Mouse (Mus musculus) MEL (cell line): Measurements from ENCODE around the gene Tnxb. TPM values are rescaled to one million over a fixed set of nuclear protein-coding genes. Genes with fewer than 3 reads are reported as not detected.

ENCODE experiments used
- DNase-seq: peaks from one replicate; pipeline ENCODE4 v3.0.0; 2011; ENCODE audit warnings: low read depth, low spot score
- H3K27ac ChIP-seq: 2 replicates; pipeline ENCODE4 v1.5.1; 2012; ENCODE audit warnings: low read depth, mild to moderate bottlenecking, control low read depth, low read length, moderate library complexity; ENCODE audit not compliant: control insufficient read depth
- H3K27me3 ChIP-seq, 2 experiments: fragments of 150-350 bp in 1 of 2; sonication (generic) in 1 of 2; 2 replicates each; pipeline ENCODE4 v1.6.1; 2012; ENCODE audit warnings: low read length in 2 of 2, mild to moderate bottlenecking in 2 of 2, improper control_type of control experiment in 1 of 2, moderate library complexity in 1 of 2; ENCODE audit not compliant: insufficient read depth in 2 of 2, control insufficient read depth in 1 of 2
- H3K36me3 ChIP-seq, 2 experiments: 2 replicates each; pipeline ENCODE4 v1.6.1; 2012 to 2014; ENCODE audit warnings: low read length in 2 of 2, improper control_type of control experiment in 1 of 2, inconsistent platforms in 1 of 2, mild to moderate bottlenecking in 1 of 2; ENCODE audit not compliant: insufficient read depth in 2 of 2, control insufficient read depth in 1 of 2
- H3K4me1 ChIP-seq, 2 experiments: fragments of 150-350 bp in 1 of 2; sonication (generic) in 1 of 2; 2 replicates each; pipeline ENCODE4 v1.6.1; 2012; ENCODE audit warnings: low read length in 2 of 2, improper control_type of control experiment in 1 of 2, mild to moderate bottlenecking in 1 of 2; ENCODE audit not compliant: insufficient read depth in 2 of 2, control insufficient read depth in 1 of 2
- H3K4me3 ChIP-seq, 2 experiments: fragments of 150-350 bp in 1 of 2; sonication (generic) in 1 of 2; 2 replicates each; pipeline ENCODE4 v1.5.1; 2012; ENCODE audit warnings: low read depth in 2 of 2, low read length in 2 of 2, mild to moderate bottlenecking in 2 of 2, moderate library complexity in 2 of 2, control low read depth in 1 of 2, improper control_type of control experiment in 1 of 2; ENCODE audit not compliant: control insufficient read depth in 1 of 2, insufficient read depth in 1 of 2
- H3K79me2 ChIP-seq: 2 replicates; pipeline ENCODE4 v1.6.1; 2012; ENCODE audit warnings: mild to moderate bottlenecking, low read length, moderate library complexity; ENCODE audit not compliant: control insufficient read depth, poor library complexity, insufficient read depth
- H3K9ac ChIP-seq: 2 replicates; pipeline ENCODE4 v1.6.1; 2012; ENCODE audit warnings: low read depth, mild to moderate bottlenecking, control low read depth, low read length, moderate library complexity; ENCODE audit not compliant: control insufficient read depth, poor library complexity, severe bottlenecking
- H3K9me3 ChIP-seq: fragments of 150-350 bp; sonication (generic); replicated peaks from 2 replicates; pipeline ENCODE4 v1.6.1; 2012; ENCODE audit warnings: mild to moderate bottlenecking, low read length, improper control_type of control experiment, moderate library complexity; ENCODE audit not compliant: insufficient read depth
- CHD1 ChIP-seq: IDR thresholded peaks from 2 replicates; pipeline ENCODE4 v1.6.1; 2012; ENCODE audit warnings: low read depth, mild to moderate bottlenecking, inconsistent platforms, low read length, improper control_type of control experiment
- CTCF ChIP-seq, 3 experiments: IDR thresholded peaks in 2 of 3; conservative IDR thresholded peaks in 1 of 3; 2 replicates each; pipeline ENCODE4 v1.5.1; 2011 to 2012; ENCODE audit warnings: low read length in 3 of 3, low read depth in 2 of 3, mild to moderate bottlenecking in 2 of 3, improper control_type of control experiment in 1 of 3, inconsistent platforms in 1 of 3, mixed read lengths in 1 of 3, moderate library complexity in 1 of 3; ENCODE audit not compliant: control insufficient read depth in 1 of 3, insufficient read depth in 1 of 3, poor library complexity in 1 of 3, severe bottlenecking in 1 of 3
- EP300 ChIP-seq, 2 experiments: IDR thresholded peaks; 2 replicates each; pipeline ENCODE4 v1.6.1; 2011; ENCODE audit warnings: improper control_type of control experiment in 2 of 2, low read length in 2 of 2, low read depth in 1 of 2, mild to moderate bottlenecking in 1 of 2
- GATA1 ChIP-seq: IDR thresholded peaks from 2 replicates; pipeline ENCODE4 v1.6.1; 2011; ENCODE audit warnings: low read depth, low read length, improper control_type of control experiment
- MAFK ChIP-seq: IDR thresholded peaks from 2 replicates; pipeline ENCODE4 v1.6.1; 2011; ENCODE audit warnings: low read depth, mild to moderate bottlenecking, low read length, improper control_type of control experiment, borderline replicate concordance
- MAX ChIP-seq: IDR thresholded peaks from 2 replicates; pipeline ENCODE4 v1.6.1; 2011; ENCODE audit warnings: low read length, improper control_type of control experiment
- MEF2A ChIP-seq: IDR thresholded peaks from 2 replicates; pipeline ENCODE4 v1.6.1; 2014; ENCODE audit warnings: low read depth, mild to moderate bottlenecking, inconsistent platforms, low read length, improper control_type of control experiment; ENCODE audit not compliant: poor library complexity, insufficient replicate concordance, severe bottlenecking; ENCODE audit errors: extremely low read depth
- NRF1 ChIP-seq: IDR thresholded peaks from 2 replicates; pipeline ENCODE4 v1.6.1; 2014; ENCODE audit warnings: low read depth, mild to moderate bottlenecking, inconsistent platforms, low read length, improper control_type of control experiment, moderate library complexity; ENCODE audit not compliant: poor library complexity, insufficient read depth, severe bottlenecking
- POLR2A ChIP-seq, 2 experiments: IDR thresholded peaks; 2 replicates each; pipeline ENCODE4 v1.6.1; 2011 to 2012; ENCODE audit warnings: low read length in 2 of 2, mild to moderate bottlenecking in 2 of 2, control low read depth in 1 of 2, improper control_type of control experiment in 1 of 2, low read depth in 1 of 2, moderate library complexity in 1 of 2; ENCODE audit not compliant: control insufficient read depth in 1 of 2, insufficient read depth in 1 of 2, poor library complexity in 1 of 2
- POLR2AphosphoS2 ChIP-seq: IDR thresholded peaks from 2 replicates; pipeline ENCODE4 v1.6.1; 2011; ENCODE audit warnings: low read length, improper control_type of control experiment
- POLR2AphosphoS5 ChIP-seq: IDR thresholded peaks from 2 replicates; pipeline ENCODE4 v1.6.1; 2012; ENCODE audit warnings: low read depth, borderline replicate concordance, mild to moderate bottlenecking, inconsistent platforms, low read length, moderate library complexity, mixed read lengths
- RAD21 ChIP-seq: IDR thresholded peaks from 2 replicates; pipeline ENCODE4 v1.6.1; 2011; ENCODE audit warnings: mild to moderate bottlenecking, low read depth, low read length, improper control_type of control experiment
- SMC3 ChIP-seq: IDR thresholded peaks from 2 replicates; pipeline ENCODE4 v1.6.1; 2011; ENCODE audit warnings: low read depth, low read length, improper control_type of control experiment
- USF2 ChIP-seq, 2 experiments: IDR thresholded peaks; 2 replicates each; pipeline ENCODE4 v1.6.1; 2011 to 2012; ENCODE audit warnings: improper control_type of control experiment in 2 of 2, low read length in 2 of 2, borderline replicate concordance in 1 of 2, inconsistent platforms in 1 of 2, low read depth in 1 of 2, mild to moderate bottlenecking in 1 of 2; ENCODE audit not compliant: insufficient read depth in 1 of 2
- ZC3H11A ChIP-seq: IDR thresholded peaks from 2 replicates; pipeline ENCODE4 v1.6.1; 2012; ENCODE audit warnings: low read depth, mild to moderate bottlenecking, inconsistent platforms, low read length, improper control_type of control experiment
- polyA plus RNA-seq, 2 experiments: library from polyadenylated mRNA; stranded (reverse) in 1 of 2; unstranded in 1 of 2; fragments of >175 nt in 1 of 2; fragments of >200 nt in 1 of 2; gene quantifications; 2 replicates each; pipeline versions ENCODE4 v1.2.1 to v1.2.4; 2012; ENCODE audit warnings: low replicate concordance in 2 of 2, low read depth in 1 of 2; ENCODE audit not compliant: insufficient read length in 2 of 2, insufficient read depth in 1 of 2, missing spikeins in 1 of 2
- total RNA-seq: library from RNA; depleted of rRNA; stranded (reverse); fragments of 300-350 nt; gene quantifications from 2 replicates; pipeline ENCODE4 v1.2.3, GENCODE M21; 2012

Tnxb gene
- total and polyA plus RNA-seq, 3 experiments = 0.27 to 0.28 TPM; not detected in 1

DNA sequence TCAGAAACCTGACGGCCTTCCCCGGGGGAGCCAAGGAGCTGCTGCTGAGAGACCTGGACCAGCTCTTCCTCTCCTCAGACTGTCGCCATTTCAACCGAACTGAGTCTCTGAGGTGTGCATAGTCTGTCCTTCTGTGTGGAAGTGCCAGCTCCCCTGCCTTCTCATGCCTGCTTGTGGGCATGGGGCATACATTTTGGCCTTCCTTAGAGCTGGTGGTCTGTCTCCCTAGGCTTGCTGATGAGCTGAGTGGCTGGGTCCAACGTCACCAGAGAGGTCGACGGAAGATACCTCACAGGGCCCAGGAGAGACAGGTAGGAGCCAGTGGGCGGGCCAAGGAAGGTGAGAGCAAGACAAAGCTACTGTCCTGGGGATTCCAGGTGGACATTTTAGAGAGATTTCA lies 17.4 kb upstream of the Tnxb start:
- H3K4me1 ChIP-seq = peaks cover 0 to 6% of the 10 kb centered on the region in 2 experiments; a peak in 1 of 4 replicates
- H3K27ac ChIP-seq = no peak overlapping the region
- H3K9me3 ChIP-seq = no peaks in the 10 kb centered on the region
- no peak overlapping the region for H3K4me3 ChIP-seq
- peaks cover 6% of the 10 kb centered on the region for H3K79me2 ChIP-seq
- no peak overlapping the region for H3K9ac ChIP-seq
- no peak for TF ChIP-seq ZC3H11A
- H3K36me3 ChIP-seq = peaks cover 0 to 3% of the 10 kb centered on the region in 2 experiments; a peak in 2 of 4 replicates
- no peaks in the 10 kb centered on the region for H3K27me3 ChIP-seq
- DNase-seq = no peak

DNA sequence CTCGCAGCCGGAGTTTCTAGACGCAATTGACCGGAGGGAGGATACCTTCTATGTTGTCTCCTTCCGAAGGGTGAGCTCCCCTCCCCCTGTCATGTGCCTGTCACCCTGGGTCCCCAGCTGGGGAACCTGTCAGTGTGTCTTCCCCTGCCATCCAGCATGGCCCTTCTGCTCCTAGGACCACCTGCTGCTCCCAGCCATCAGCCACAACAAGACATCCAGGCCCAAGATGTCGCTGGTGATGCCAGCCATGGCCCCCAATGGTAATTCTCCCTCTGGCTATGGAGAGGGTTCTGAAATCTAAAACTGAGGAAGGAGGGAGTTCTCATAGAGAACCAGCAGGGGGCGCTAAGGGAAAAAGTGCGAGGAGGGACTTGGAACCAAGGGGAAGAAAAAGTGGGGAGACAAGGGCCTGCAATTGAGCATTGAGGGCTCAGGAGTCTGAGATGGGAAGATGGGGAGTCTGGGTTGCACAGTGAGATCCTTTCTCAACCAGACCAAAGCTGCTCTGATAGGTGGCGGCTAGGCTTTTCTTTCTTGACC lies 16.5 kb upstream of the Tnxb start:
- DNase-seq = peak; percentile 79
- H3K9ac ChIP-seq = no peak overlapping the region
- no peak overlapping the region for H3K4me3 ChIP-seq
- no peaks in the 10 kb centered on the region for H3K27me3 ChIP-seq
- no peaks in the 10 kb centered on the region for H3K79me2 ChIP-seq
- H3K36me3 ChIP-seq = no peaks in the 10 kb centered on the region
- H3K4me1 ChIP-seq = no peaks in the 10 kb centered on the region
- no peaks in the 10 kb centered on the region for H3K9me3 ChIP-seq
- TF ChIP-seq MAX (no peak), SMC3 (peak; percentile 58), RAD21 (peak; percentile 25), CTCF (IDR thresholded peaks at IDR 0.05 in 2 of 3, conservative IDR thresholded peaks at IDR 0.05 in 1 of 3; ENCODE audit: control insufficient read depth in 1 of 3, insufficient read depth in 1 of 3, low read depth in 2 of 3, low read length in 3 of 3, poor library complexity in 1 of 3, severe bottlenecking in 1 of 3) (peak; percentile 71 to 74 (median 71)), GATA1 (no peak), MAFK (no peak), CHD1 (no peak)
- no peak overlapping the region for H3K27ac ChIP-seq

DNA sequence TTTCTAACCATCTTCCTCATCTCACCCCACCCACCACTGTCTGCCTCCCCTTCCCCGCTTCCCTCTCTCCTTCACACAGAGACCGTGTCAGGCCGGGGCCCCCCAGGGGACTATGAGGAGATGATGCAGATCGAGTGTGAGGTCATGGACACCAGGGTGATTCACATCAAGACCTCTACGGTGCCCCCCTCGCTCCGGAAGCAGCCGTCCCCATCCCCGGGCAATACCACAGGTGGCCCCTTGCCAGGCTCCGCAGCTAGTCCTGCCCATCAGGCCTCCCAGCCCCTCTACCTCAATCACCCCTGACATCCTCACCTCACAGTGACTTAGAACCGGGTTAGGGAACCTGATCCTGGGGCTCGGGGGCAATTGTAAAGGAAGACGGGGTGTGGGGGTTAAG lies 15.9 kb upstream of the Tnxb start:
- no peak for TF ChIP-seq NRF1
- TF ChIP-seq POLR2AphosphoS2 = no peak
- TF ChIP-seq POLR2A (IDR thresholded peaks at IDR 0.05; ENCODE audit: control insufficient read depth in 1 of 2, insufficient read depth in 1 of 2, low read depth in 1 of 2, low read length in 2 of 2, poor library complexity in 1 of 2) = no peak
- TF ChIP-seq USF2 (IDR thresholded peaks at IDR 0.05; ENCODE audit: borderline replicate concordance in 1 of 2, insufficient read depth in 1 of 2, low read depth in 1 of 2, low read length in 2 of 2) = no peak
- TF ChIP-seq MEF2A = no peak
- no peak for TF ChIP-seq POLR2AphosphoS5
- TF ChIP-seq EP300 (IDR thresholded peaks at IDR 0.05; ENCODE audit: low read depth in 1 of 2, low read length in 2 of 2) = no peak
- no peak overlapping the region for H3K4me3 ChIP-seq
- DNase-seq = no peak
- H3K4me1 ChIP-seq = peaks cover 0 to 5% of the 10 kb centered on the region in 2 experiments; a peak in 1 of 4 replicates
- H3K27me3 ChIP-seq = no peaks in the 10 kb centered on the region
- H3K9ac ChIP-seq = no peak overlapping the region
- no peaks in the 10 kb centered on the region for H3K9me3 ChIP-seq
- no peaks in the 10 kb centered on the region for H3K79me2 ChIP-seq
- H3K27ac ChIP-seq = no peak overlapping the region
- no peaks in the 10 kb centered on the region for H3K36me3 ChIP-seq
